Mouse (Mus musculus) spleen, postnatal 36 days (tissue): Measurements from ENCODE around the gene Slc22a20.
A peak's percentile ranks its signal among the peaks of the same experiment; 100 is the strongest.

Experiments
- DNase-seq, 2 experiments: peaks; one replicate each; pipeline ENCODE4 v3.0.0; 2022; ENCODE audit warnings: low spot score in 2 of 2, mixed read lengths in 1 of 2

Slc22a20 gene

DNA sequence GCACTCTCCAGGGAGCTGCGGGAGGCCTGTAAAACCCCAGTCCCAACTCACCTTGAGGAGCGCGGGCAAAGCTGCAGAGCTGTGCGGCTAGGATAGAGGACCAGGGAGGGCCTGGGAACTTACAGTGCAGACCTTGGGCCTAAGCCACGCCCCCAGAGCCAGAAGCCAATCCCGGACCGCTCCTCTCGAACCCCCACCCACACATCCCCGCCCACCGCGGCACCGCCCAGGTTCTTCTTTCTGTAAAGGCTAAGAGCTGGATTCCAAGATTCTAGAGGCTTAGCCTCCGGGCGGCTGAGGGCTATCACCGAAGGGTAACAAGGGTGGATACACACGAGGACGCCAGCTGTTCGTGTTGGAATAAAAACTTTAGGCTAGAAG, 61.2 kb downstream of the Slc22a20 start, which contains the start of gene Cdc42ep2:
Gene Cdc42ep2 (minus strand): TSS at position 104 of the 381 bp plus-strand sequence.
- peak; percentile 95 for DNase-seq

DNA sequence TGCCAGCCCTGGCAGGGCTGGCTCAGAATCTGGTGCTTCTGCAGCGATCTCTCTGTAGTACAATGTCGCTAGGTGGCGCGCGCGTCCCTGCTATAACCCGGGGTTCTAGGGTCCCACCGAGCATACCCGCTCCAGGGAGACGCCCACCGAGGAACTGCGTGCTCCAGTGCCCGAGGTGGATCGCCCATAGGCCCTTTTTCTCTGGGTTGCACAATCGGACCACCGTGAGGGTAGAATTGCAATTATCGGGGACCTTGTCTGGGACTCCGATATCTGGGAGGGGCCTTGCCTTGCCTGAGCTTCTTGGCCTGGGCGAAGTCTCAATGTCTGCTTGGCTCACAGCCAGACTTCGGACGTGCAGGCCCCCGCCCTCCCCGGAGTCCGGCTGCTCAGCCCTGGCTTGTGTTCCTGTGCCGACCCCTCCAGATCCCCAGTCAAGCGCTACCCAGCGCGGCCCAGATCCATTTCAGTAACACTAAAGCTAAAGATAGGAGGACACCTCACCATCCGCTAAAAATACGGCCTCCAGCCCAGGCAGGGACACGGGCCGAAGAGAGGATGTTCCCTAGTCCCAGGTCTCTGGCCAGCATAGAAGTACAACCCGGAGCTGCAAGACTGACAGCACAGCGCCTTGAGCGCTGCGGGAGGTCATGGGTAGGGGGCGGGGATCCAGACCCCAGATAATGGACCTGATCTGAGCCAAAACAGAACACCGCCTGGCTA, 61.8 kb downstream of the Slc22a20 start:
- peak; percentile 74 to 82 for DNase-seq

DNA sequence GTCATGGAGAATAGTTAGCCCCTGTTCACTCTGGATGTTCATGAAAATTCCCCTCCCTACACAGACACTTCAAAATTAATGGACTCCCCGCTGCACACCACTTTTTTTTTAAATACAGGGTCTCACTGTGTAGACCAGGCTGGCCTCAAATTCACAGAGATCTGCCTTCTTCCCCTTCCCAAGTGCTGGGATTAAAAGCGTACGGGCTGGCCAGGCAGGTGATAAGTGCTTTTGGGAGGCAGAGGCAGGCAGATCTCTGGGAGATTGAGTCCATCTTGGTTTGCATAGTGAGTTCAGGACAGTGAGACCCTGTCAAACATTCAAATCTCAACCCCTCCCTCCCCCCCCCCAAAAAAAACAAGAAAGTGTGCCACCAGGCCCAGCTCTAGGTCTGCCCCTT, 63.0 kb downstream of the Slc22a20 start:
- no peak for DNase-seq

DNA sequence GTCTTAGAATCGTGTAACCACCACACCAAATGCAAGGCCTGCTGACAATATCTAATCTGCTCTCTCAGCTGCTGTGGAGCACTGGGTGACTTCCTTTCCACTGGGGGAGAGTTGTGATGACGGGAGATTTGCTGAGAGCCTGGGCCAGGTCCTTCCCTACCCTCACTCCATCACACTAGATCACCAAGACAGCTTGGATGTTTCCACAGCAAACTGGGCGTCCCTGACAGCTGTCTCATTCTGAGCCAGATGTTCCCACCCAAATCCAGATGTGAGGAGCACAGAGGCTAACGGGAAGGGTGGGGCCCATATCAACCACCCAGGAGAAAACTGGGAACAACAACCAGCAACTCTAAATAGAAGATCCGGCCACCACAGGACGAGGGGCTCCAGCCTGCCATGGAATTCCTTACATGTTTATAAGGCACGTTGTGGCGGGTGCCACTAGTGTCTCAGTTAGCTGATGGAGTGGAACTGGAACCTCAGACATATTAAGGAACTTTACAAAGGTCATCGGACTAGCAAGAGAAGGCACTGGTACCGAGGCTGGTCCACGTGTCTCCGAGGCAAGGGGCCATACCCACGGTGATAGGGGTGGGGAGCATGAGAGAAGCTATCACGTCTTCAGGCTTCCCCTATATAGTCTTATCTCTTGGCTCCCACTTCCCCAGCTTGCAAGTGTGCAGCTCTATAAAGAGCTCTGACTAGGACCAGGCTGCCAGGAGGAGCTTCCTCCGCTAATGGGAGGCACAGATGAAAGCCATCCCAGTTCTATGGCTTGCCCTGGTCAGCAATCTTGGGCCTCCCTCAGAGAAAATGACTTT, 63.6 kb downstream of the Slc22a20 start:
- no peak for DNase-seq

DNA sequence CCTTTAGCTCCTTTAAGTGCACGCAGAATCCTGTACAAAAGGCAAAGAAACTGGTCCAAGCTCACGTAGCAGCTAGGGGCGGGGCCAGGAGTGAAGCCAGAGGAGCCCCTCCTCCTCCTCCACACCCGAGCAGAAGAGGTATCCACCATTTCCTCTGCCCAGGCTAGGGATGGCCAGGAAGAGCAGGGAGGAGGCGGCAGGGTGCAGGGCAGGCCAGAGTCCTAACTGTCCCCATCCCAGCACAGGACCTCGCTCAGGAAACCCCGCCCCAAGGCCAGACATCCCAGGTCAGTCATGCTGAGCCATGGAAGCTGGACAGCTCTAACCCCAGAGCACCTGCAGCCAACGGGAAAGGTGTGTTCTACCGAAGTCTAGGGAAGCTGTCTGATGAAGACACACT, 64.2 kb downstream of the Slc22a20 start:
- DNase-seq = no peak
